Comparison of ENCODE assay signal across 8 mouse cellular contexts in the genomic region with DNA sequence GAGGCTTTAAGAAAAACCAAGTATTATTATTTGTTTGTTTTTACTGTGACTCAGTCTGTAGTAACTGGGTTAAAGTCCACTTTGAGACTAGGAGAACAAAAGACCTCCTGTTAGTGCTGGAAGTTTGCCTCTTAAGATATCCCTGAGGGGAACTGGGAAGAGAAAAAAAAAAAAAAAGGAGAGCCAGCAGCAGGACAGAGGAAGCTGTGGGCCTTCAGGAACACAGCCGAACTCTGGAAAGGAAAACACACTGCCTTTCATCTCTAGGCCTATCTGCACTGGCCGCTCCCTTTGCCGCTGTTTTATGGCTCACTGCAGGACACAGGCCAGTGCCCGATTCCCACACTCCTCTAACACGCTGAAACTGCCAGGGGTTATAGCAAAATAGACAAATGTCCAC.
DNase-seq lines count a peak whose midpoint lies in the region; ATAC-seq and TF ChIP-seq lines count a peak whose summit lies in the region.

No protein-coding gene starts in this region.

- H3K27ac ChIP-seq in layer of hippocampus, adult 2 months, result peak overlapping the region; percentile 87
- peak overlapping the region; percentile 73 for H3K27ac ChIP-seq in neural tube, embryonic 15.5 days (replicated peaks)

- H3K4me2 ChIP-seq in neural tube, embryonic 15.5 days, result no peak overlapping the region

- no peak overlapping the region for H3K9ac ChIP-seq in neural tube, embryonic 15.5 days (replicated peaks)

- no peaks in the 10 kb centered on the region for H3K9me3 ChIP-seq in neural tube, embryonic 15.5 days (replicated peaks)

- peak; percentile 50; the same call in 1 of the 2 replicates for ATAC-seq in neural tube, embryonic 15.5 days (ENCODE audit: low FRiP score)

- no peak for TF ChIP-seq CTCF in layer of hippocampus, adult 2 months (conservative IDR thresholded peaks at IDR 0.05)

- peaks cover 8% of the 10 kb centered on the region; the same call in 1 of the 2 replicates for H3K4me1 ChIP-seq in neural tube, embryonic 15.5 days

- no peaks in the 10 kb centered on the region for H3K27me3 ChIP-seq in neural tube, embryonic 15.5 days (replicated peaks)

- no peaks in the 10 kb centered on the region for H3K36me3 ChIP-seq in neural tube, embryonic 15.5 days

- no peak for DNase-seq in layer of hippocampus, adult 2 months (ENCODE audit: low spot score in 2 of 2)
- no peak for DNase-seq in layer of hippocampus, postnatal 10 days (ENCODE audit: low spot score in 2 of 2)
- DNase-seq in heart, adult 8-10 months (ENCODE audit: low spot score), result peak; percentile 82
- peak; percentile 45 for DNase-seq in kidney, adult 9 months
- DNase-seq in thymus, postnatal 0 days (ENCODE audit: low spot score), result no peak
- DNase-seq in thymus, postnatal 4 days, result no peak
- DNase-seq in right cerebral cortex, postnatal 25 days, result no peak

- WGBS in neural tube, embryonic 15.5 days, result 8% methylated on average over 5 of the region's 5 CpGs

- no peak overlapping the region for H3K4me3 ChIP-seq in layer of hippocampus, adult 2 months
- H3K4me3 ChIP-seq in neural tube, embryonic 15.5 days (replicated peaks), result no peak overlapping the region

Comparison
In these comparisons a context has a peak if more than half of its experiments do, and no peak if none do; other contexts are left out.
1. DNase-seq: peak in heart, adult 8-10 months (single experiment) and kidney, adult 9 months (single experiment); none in layer of hippocampus, adult 2 months (0 of 2), layer of hippocampus, postnatal 10 days (0 of 2), thymus, postnatal 0 days (single experiment), thymus, postnatal 4 days (single experiment) and right cerebral cortex, postnatal 25 days (single experiment).